Mouse (Mus musculus) lung, postnatal 0 days (tissue): Measurements from ENCODE around the gene Themis2. TPM values are rescaled to one million over a fixed set of nuclear protein-coding genes. Genes with fewer than 3 reads are reported as not detected.
"Not testable (repeated sequence)": the region's sequence is repeated elsewhere in the genome, so short reads cannot be mapped to it uniquely, and the experiment has no call there.

Source experiments
- ATAC-seq: fragments of 200-750 bp; cut with Nextera tagmentation; 2 replicates; pipeline ENCODE4 v1.8.0; 2017; ENCODE audit warnings: moderate library complexity
- DNase-seq: peaks from one replicate; pipeline ENCODE4 v3.0.0-alpha.2; 2016; ENCODE audit warnings: low spot score
- H3K27ac ChIP-seq: fragments of 300-500 bp; sonication (generic); 2 replicates; pipeline ENCODE4 v1.5.1; 2014; ENCODE audit warnings: antibody characterized with exemption, mild to moderate bottlenecking, low read length, mixed read lengths
- H3K27me3 ChIP-seq: fragments of 300-500 bp; sonication (generic); replicated peaks from 2 replicates; pipeline ENCODE4 v1.6.1; 2014; ENCODE audit warnings: low read length, mixed read lengths; ENCODE audit not compliant: insufficient read depth
- H3K36me3 ChIP-seq: fragments of 300-500 bp; sonication (generic); 2 replicates; pipeline ENCODE4 v1.6.1; 2014; ENCODE audit warnings: low read length, mixed read lengths; ENCODE audit not compliant: insufficient read depth
- H3K4me1 ChIP-seq: fragments of 300-500 bp; sonication (generic); 2 replicates; pipeline ENCODE4 v1.6.1; 2014; ENCODE audit warnings: antibody characterized with exemption, low read depth, low read length, mixed read lengths; ENCODE audit not compliant: insufficient read depth
- H3K4me2 ChIP-seq: fragments of 300-500 bp; sonication (generic); replicated peaks from 2 replicates; pipeline ENCODE4 v1.6.1; 2014; ENCODE audit warnings: low read depth, mild to moderate bottlenecking, low read length, moderate library complexity, mixed read lengths
- H3K4me3 ChIP-seq: fragments of 300-500 bp; sonication (generic); 2 replicates; pipeline ENCODE4 v1.5.1; 2014; ENCODE audit warnings: low read depth, low read length
- H3K9ac ChIP-seq: fragments of 300-500 bp; sonication (generic); replicated peaks from 2 replicates; pipeline ENCODE4 v1.6.1; 2014; ENCODE audit warnings: low read depth, mild to moderate bottlenecking
- H3K9me3 ChIP-seq: fragments of 300-500 bp; sonication (generic); 2 replicates; pipeline ENCODE4 v1.6.1; 2016; ENCODE audit warnings: low read length, mixed read lengths
- CTCF ChIP-seq: IDR thresholded peaks from 2 replicates; pipeline ENCODE4 v1.5.1; 2016; ENCODE audit warnings: antibody characterized with exemption, mild to moderate bottlenecking
- EP300 ChIP-seq: IDR thresholded peaks from 2 replicates; pipeline ENCODE4 v1.6.1; 2016; ENCODE audit warnings: antibody characterized with exemption, mild to moderate bottlenecking, control low read depth
- WGBS: fragments of 180-500 bp; shearing (Covaris S2); extraction: QIAGEN DNeasy Blood & Tissue Kit; methylation state at CpG from one replicate; pipeline ENCODE4 v1.1.7; 2014; 5-methylcytosine and 5-hydroxymethylcytosine counted together
- polyA plus RNA-seq: library from polyadenylated mRNA; unstranded; fragments of >200 nt; fragmentation: Nextera tagmentation; extraction: Ambion mirVana; gene quantifications from 2 replicates; pipeline ENCODE4 v1.2.1, GENCODE M21; 2015

The Themis2 gene
- polyA plus RNA-seq, 1 experiment from 2014 or later = 1.8 TPM

GRCm38 (mm10) chr4:132767914-132768876, 28.0 kb downstream of the Themis2 start, which contains the start of gene Rpa2:
Gene Rpa2, plus strand, starts transcription at chr4:132768332.
- 0 out of 2 replicates have a peak, but pooled peaks cover 9% of the 10 kb centered on the region for H3K36me3 ChIP-seq
- peak; percentile 99 for DNase-seq
- peak within 1 kb of the TSS; percentile 65 for H3K9ac ChIP-seq
- ATAC-seq = peak; percentile 98
- H3K27me3 ChIP-seq = no peaks in the 10 kb centered on the region
- H3K4me3 ChIP-seq = peak within 1 kb of the TSS; percentile 83
- H3K27ac ChIP-seq = peak within 1 kb of the TSS; percentile 64; the same call in 1 of the 2 replicates
- peaks cover 5% of the 10 kb centered on the region; the same call in 1 of the 2 replicates for H3K4me1 ChIP-seq
- WGBS = under 1% methylated on average over 68 of the region's 71 CpGs
- TF ChIP-seq CTCF (no peak), EP300 (peak; percentile 83)
- H3K4me2 ChIP-seq = peak within 1 kb of the TSS; percentile 87
- no peaks in the 10 kb centered on the region for H3K9me3 ChIP-seq

GRCm38 (mm10) chr4:132763125-132763524, 33.1 kb downstream of the Themis2 start:
- not testable (repeated sequence) for H3K27ac ChIP-seq, H3K4me2 ChIP-seq, H3K9me3 ChIP-seq, ATAC-seq, H3K4me1 ChIP-seq, DNase-seq, H3K36me3 ChIP-seq, H3K9ac ChIP-seq, H3K27me3 ChIP-seq, H3K4me3 ChIP-seq
- WGBS = 85% methylated on average over 3 of the region's 3 CpGs

- Histone ChIP-seq H3K9ac (no peak overlapping the region), H3K4me3 (no peak overlapping the region), H3K36me3 (no peaks in the 10 kb centered on the region), H3K27me3 (no peaks in the 10 kb centered on the region), H3K9me3 (no peaks in the 10 kb centered on the region), H3K4me1 (no peaks in the 10 kb centered on the region), H3K27ac (no peak overlapping the region), H3K4me2 (no peak overlapping the region)
- 67% methylated on average over 6 of the region's 6 CpGs for WGBS
- TF ChIP-seq EP300 = no peak
- TF ChIP-seq CTCF = no peak
- DNase-seq (no peak), ATAC-seq (no peak)
Observed at GRCm38 (mm10) chr4:132762602-132763001, 33.6 kb downstream of the Themis2 start.

- Histone ChIP-seq H3K27me3 (no peaks in the 10 kb centered on the region), H3K4me1 (0 out of 2 replicates have a peak, but pooled peaks cover 8% of the 10 kb centered on the region), H3K36me3 (no peaks in the 10 kb centered on the region), H3K27ac (no peak overlapping the region), H3K9ac (no peak overlapping the region), H3K4me3 (no peak overlapping the region), H3K9me3 (no peaks in the 10 kb centered on the region), H3K4me2 (no peak overlapping the region)
- DNase-seq (no peak), ATAC-seq (no peak)
- no peak for TF ChIP-seq CTCF
- no peak for TF ChIP-seq EP300
- WGBS = 44% methylated on average over 3 of the region's 3 CpGs
Observed at GRCm38 (mm10) chr4:132760296-132760695, 35.9 kb downstream of the Themis2 start.

- Histone ChIP-seq H3K4me1 (0 out of 2 replicates have a peak, but pooled peaks cover 8% of the 10 kb centered on the region), H3K9ac (no peak overlapping the region), H3K4me3 (no peak overlapping the region), H3K4me2 (no peak overlapping the region), H3K27me3 (no peaks in the 10 kb centered on the region), H3K9me3 (no peaks in the 10 kb centered on the region), H3K27ac (no peak overlapping the region), H3K36me3 (no peaks in the 10 kb centered on the region)
- 75% methylated on average over 7 of the region's 7 CpGs for WGBS
- no peak for DNase-seq
- TF ChIP-seq EP300 = no peak
- no peak for TF ChIP-seq CTCF
- no peak for ATAC-seq
Observed at GRCm38 (mm10) chr4:132757633-132758351, 38.4 kb downstream of the Themis2 start.

- H3K9ac ChIP-seq = peak within 1 kb of the TSS; percentile 36; the same call in 1 of the 2 replicates
- H3K4me3 ChIP-seq = peak within 1 kb of the TSS; percentile 46
- DNase-seq = peak; percentile 89
- no peak within 1 kb of the TSS for H3K27ac ChIP-seq
- under 1% methylated on average over 21 of the region's 22 CpGs for WGBS
- ATAC-seq = peak; percentile 89
- peak; percentile 80 for TF ChIP-seq CTCF
- TF ChIP-seq EP300 = no peak
- H3K9me3 ChIP-seq = no peaks in the 10 kb centered on the region
- H3K4me2 ChIP-seq = peak within 1 kb of the TSS; percentile 78
- H3K4me1 ChIP-seq = 0 out of 2 replicates have a peak, but pooled peaks cover 8% of the 10 kb centered on the region
- H3K36me3 ChIP-seq = no peaks in the 10 kb centered on the region
- H3K27me3 ChIP-seq = no peaks in the 10 kb centered on the region
Observed at GRCm38 (mm10) chr4:132756974-132757373, 39.2 kb downstream of the Themis2 start, which contains the start of gene Smpdl3b. Gene Smpdl3b, minus strand, starts transcription at chr4:132757252.
